Mouse (Mus musculus) liver, embryonic 14.5 days (tissue): Measurements from ENCODE around the gene Oosp1.

Source experiments
- CTCF ChIP-seq: IDR thresholded peaks from 2 replicates; pipeline ENCODE4 v1.5.1; 2016; ENCODE audit warnings: antibody characterized with exemption, low read depth, control low read depth
- EP300 ChIP-seq: IDR thresholded peaks from 2 replicates; pipeline ENCODE4 v1.6.1; 2016; ENCODE audit warnings: antibody characterized with exemption, low read depth

DNA sequence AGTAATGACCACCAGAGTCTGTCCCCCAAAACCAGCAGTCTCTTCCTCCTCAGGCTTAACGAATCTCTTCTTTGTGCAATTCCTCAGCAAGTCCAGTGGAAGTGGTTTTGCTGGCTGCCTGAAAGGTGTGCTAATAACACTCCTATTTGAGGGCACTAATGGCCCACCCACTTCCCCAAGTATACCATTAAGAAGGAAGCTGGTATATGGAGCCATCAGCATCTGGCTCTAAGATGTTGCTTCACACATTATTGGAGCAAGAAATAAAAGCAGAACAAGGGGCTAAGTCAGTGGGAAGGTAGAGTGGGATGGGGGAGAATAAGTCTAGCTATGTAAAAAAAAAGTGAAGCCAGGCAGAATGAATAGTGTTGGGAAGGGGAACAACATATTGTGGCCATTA, 50.2 kb downstream of the Oosp1 start, which contains the start of gene Ms4a3:
- no peak for TF ChIP-seq CTCF
- no peak for TF ChIP-seq EP300
